In genomic region chr12:112404338-112404737, GRCm38 (mm10) we compare ENCODE assay signal across 20 mouse cellular contexts.
DNase-seq lines count a peak whose midpoint lies in the region; ATAC-seq and TF ChIP-seq lines count a peak whose summit lies in the region.
"Had no signal": no experiment of that assay in that cellular context is flagged by ENCODE, and none has a peak within 500 bp of the region (broad histone marks: within the 10 kb centered on the region; RNA-seq: fewer than 3 reads in every experiment).

No protein-coding gene starts in this region.

- peaks cover 16% of the 10 kb centered on the region; the same call in 1 of the 2 replicates for H3K27me3 ChIP-seq in neural tube, embryonic 13.5 days
- peaks cover 3% of the 10 kb centered on the region; the same call in 1 of the 2 replicates for H3K27me3 ChIP-seq in neural tube, embryonic 15.5 days (replicated peaks)
- peaks cover 50% of the 10 kb centered on the region for H3K27me3 ChIP-seq in limb, embryonic 10.5 days (ENCODE audit: low read depth, poor library complexity, severe bottlenecking)
- no peaks in the 10 kb centered on the region for H3K27me3 ChIP-seq in limb, embryonic 14.5 days (ENCODE audit: control insufficient read depth, insufficient read depth, low read length)
- H3K27me3 ChIP-seq: forebrain, embryonic 13.5 days; hindbrain, embryonic 15.5 days had no signal

- no peaks in the 10 kb centered on the region for H3K9me3 ChIP-seq in neural tube, embryonic 13.5 days
- H3K9me3 ChIP-seq in neural tube, embryonic 15.5 days (replicated peaks): no peaks in the 10 kb centered on the region
- no peaks in the 10 kb centered on the region for H3K9me3 ChIP-seq in limb, embryonic 10.5 days (replicated peaks)
- no peaks in the 10 kb centered on the region; the same call in 1 of the 2 replicates for H3K9me3 ChIP-seq in limb, embryonic 14.5 days (ENCODE audit: control insufficient read depth, low read length)
- H3K9me3 ChIP-seq: forebrain, embryonic 10.5 days; forebrain, embryonic 13.5 days; hindbrain, embryonic 12.5 days; hindbrain, embryonic 15.5 days had no signal

- no peak for TF ChIP-seq POLR2A in limb, embryonic 14.5 days (IDR thresholded peaks at IDR 0.05; ENCODE audit: borderline replicate concordance, extremely low read depth, insufficient read depth, insufficient read length)

- no peak overlapping the region for H3K9ac ChIP-seq in neural tube, embryonic 13.5 days
- H3K9ac ChIP-seq in neural tube, embryonic 15.5 days (replicated peaks): no peak overlapping the region
- no peak overlapping the region for H3K9ac ChIP-seq in limb, embryonic 14.5 days (ENCODE audit: low read depth, low read length, severe bottlenecking)
- H3K9ac ChIP-seq: forebrain, embryonic 13.5 days; hindbrain, embryonic 12.5 days; hindbrain, embryonic 15.5 days had no signal

- H3K4me3 ChIP-seq in neural tube, embryonic 13.5 days: no peak overlapping the region
- no peak overlapping the region for H3K4me3 ChIP-seq in neural tube, embryonic 15.5 days (replicated peaks)
- H3K4me3 ChIP-seq in limb, embryonic 10.5 days: no peak overlapping the region; the same call in 1 of the 2 replicates
- no peak overlapping the region for H3K4me3 ChIP-seq in limb, embryonic 14.5 days (replicated peaks; ENCODE audit: low read length)
- H3K4me3 ChIP-seq: forebrain, embryonic 10.5 days; forebrain, embryonic 13.5 days; gastrocnemius, adult 2 months; hindbrain, embryonic 12.5 days; hindbrain, embryonic 15.5 days had no signal

- no peak overlapping the region for H3K4me2 ChIP-seq in neural tube, embryonic 13.5 days
- no peak overlapping the region for H3K4me2 ChIP-seq in neural tube, embryonic 15.5 days
- no peak overlapping the region for H3K4me2 ChIP-seq in limb, embryonic 14.5 days (replicated peaks; ENCODE audit: low read depth, low read length, severe bottlenecking)
- H3K4me2 ChIP-seq: forebrain, embryonic 13.5 days; heart, embryonic 11.5 days; hindbrain, embryonic 12.5 days; hindbrain, embryonic 15.5 days had no signal

- DNase-seq in limb, embryonic 10.5 days (ENCODE audit: low spot score): no peak
- DNase-seq in limb, embryonic 14.5 days (ENCODE audit: low spot score): peak; percentile 26
- no peak for DNase-seq in gastrocnemius, postnatal 10 days
- DNase-seq in gastrocnemius, adult 8-10 months (ENCODE audit: low spot score in 2 of 2): no peak
- DNase-seq: adrenal gland, adult 8-10 months; adrenal gland, postnatal 25 days; cerebellum, adult 18-20 months; cerebellum, adult 9-10 months; cerebellum, postnatal 25 days; gastrocnemius, adult 2 months; gastrocnemius, postnatal 36 days; heart, adult 11 months had no signal

- peak; percentile 34; the same call in 1 of the 2 replicates for ATAC-seq in neural tube, embryonic 13.5 days (ENCODE audit: low read depth)
- ATAC-seq in neural tube, embryonic 15.5 days (ENCODE audit: low FRiP score): no peak
- ATAC-seq in limb, embryonic 14.5 days (ENCODE audit: low FRiP score, low read depth): no peak
- ATAC-seq: activated CD4-positive, CD25-positive, alpha-beta regulatory T cell, adult 4 months had no signal

- WGBS in neural tube, embryonic 13.5 days: 56% methylated on average over 12 of the region's 12 CpGs
- 50% methylated on average over 12 of the region's 12 CpGs for WGBS in neural tube, embryonic 15.5 days
- WGBS in limb, embryonic 10.5 days: 29% methylated on average over 12 of the region's 12 CpGs
- WGBS in limb, embryonic 14.5 days: 23% methylated on average over 12 of the region's 12 CpGs

- 0 out of 2 replicates have a peak overlapping the region, but pooled peaks have one; percentile 9 for H3K27ac ChIP-seq in neural tube, embryonic 13.5 days (replicated peaks)
- no peak overlapping the region for H3K27ac ChIP-seq in neural tube, embryonic 15.5 days (replicated peaks)
- H3K27ac ChIP-seq in limb, embryonic 10.5 days: peak overlapping the region; percentile 79
- H3K27ac ChIP-seq in limb, embryonic 14.5 days (replicated peaks; ENCODE audit: low read depth, low read length): no peak overlapping the region
- H3K27ac ChIP-seq: forebrain, embryonic 13.5 days; gastrocnemius, adult 2 months; hindbrain, embryonic 12.5 days; hindbrain, embryonic 15.5 days had no signal

- H3K36me3 ChIP-seq in neural tube, embryonic 13.5 days: no peaks in the 10 kb centered on the region
- H3K36me3 ChIP-seq in neural tube, embryonic 15.5 days: no peaks in the 10 kb centered on the region
- no peaks in the 10 kb centered on the region for H3K36me3 ChIP-seq in limb, embryonic 10.5 days
- H3K36me3 ChIP-seq in limb, embryonic 14.5 days (ENCODE audit: control insufficient read depth, insufficient read depth, low read length): no peaks in the 10 kb centered on the region
- H3K36me3 ChIP-seq: forebrain, embryonic 10.5 days; hindbrain, embryonic 12.5 days; hindbrain, embryonic 15.5 days had no signal

- peaks cover 43% of the 10 kb centered on the region for H3K4me1 ChIP-seq in neural tube, embryonic 13.5 days (replicated peaks)
- peaks cover 40% of the 10 kb centered on the region for H3K4me1 ChIP-seq in neural tube, embryonic 15.5 days
- H3K4me1 ChIP-seq in limb, embryonic 10.5 days: peaks cover 84% of the 10 kb centered on the region
- peaks cover 10% of the 10 kb centered on the region for H3K4me1 ChIP-seq in limb, embryonic 14.5 days (ENCODE audit: control insufficient read depth, insufficient read depth, low read length)

Comparison
In these comparisons a context has a peak if more than half of its experiments do, and no peak if none do; other contexts are left out.
1. H3K27ac ChIP-seq: peak in neural tube, embryonic 13.5 days (single experiment) and limb, embryonic 10.5 days (single experiment); none in neural tube, embryonic 15.5 days (single experiment) and limb, embryonic 14.5 days (single experiment).